Mouse (Mus musculus): ENCODE measurements at regions not wholly inside any gene's neighbourhood (a gene's known extent, or its start where the extent isn't known, plus 50 kb on each side); places are given as distances from the start of the nearest gene placed in this dataset.

- DNase-seq (ENCODE audit: low read depth) = no peak
Measured at GRCm38 (mm10) chr1:76083273-76084036, 537.4 kb downstream of the Slc4a3 start.

GRCm38 (mm10) chr1:76091031-76091430 is 545.0 kb downstream of the Slc4a3 start:
- DNase-seq (ENCODE audit: low read depth) = no peak

- DNase-seq (ENCODE audit: low read depth) = no peak
Measured at GRCm38 (mm10) chr1:76113281-76113680, 567.2 kb downstream of the Slc4a3 start.

GRCm38 (mm10) chr1:76120840-76121239 is 574.8 kb downstream of the Slc4a3 start:
- no peak for DNase-seq (ENCODE audit: low read depth)

- DNase-seq (ENCODE audit: low read depth) = no peak
Measured at GRCm38 (mm10) chr1:76130353-76130752, 584.3 kb downstream of the Slc4a3 start.

- no peak for DNase-seq (ENCODE audit: low read depth)
Measured at GRCm38 (mm10) chr1:76136810-76137209, 590.7 kb downstream of the Slc4a3 start.

GRCm38 (mm10) chr1:76137701-76138100 is 591.6 kb downstream of the Slc4a3 start:
- DNase-seq (ENCODE audit: low read depth) = no peak

GRCm38 (mm10) chr1:76143516-76143915 is 597.5 kb downstream of the Slc4a3 start:
- no peak for DNase-seq (ENCODE audit: low read depth)

GRCm38 (mm10) chr1:76148963-76149362 is 602.9 kb downstream of the Slc4a3 start:
- DNase-seq (ENCODE audit: low read depth) = no peak

- DNase-seq (ENCODE audit: low read depth) = no peak
Measured at GRCm38 (mm10) chr1:76156291-76156690, 610.2 kb downstream of the Slc4a3 start.

GRCm38 (mm10) chr1:76167486-76167885 is 621.4 kb downstream of the Slc4a3 start:
- no peak for DNase-seq (ENCODE audit: low read depth)

GRCm38 (mm10) chr1:76181181-76181580 is 635.1 kb downstream of the Slc4a3 start:
- no peak for DNase-seq (ENCODE audit: low read depth)

GRCm38 (mm10) chr1:76194844-76195243 is 648.8 kb downstream of the Slc4a3 start:
- DNase-seq (ENCODE audit: low read depth) = no peak

GRCm38 (mm10) chr1:76197651-76198050 is 651.6 kb downstream of the Slc4a3 start:
- no peak for DNase-seq (ENCODE audit: low read depth)

- DNase-seq (ENCODE audit: low read depth) = no peak
Measured at GRCm38 (mm10) chr1:76200906-76201305, 654.8 kb downstream of the Slc4a3 start.

GRCm38 (mm10) chr1:76212486-76212885 is 666.4 kb downstream of the Slc4a3 start:
- no peak for DNase-seq (ENCODE audit: low read depth)

GRCm38 (mm10) chr1:76244721-76245120 is 698.7 kb downstream of the Slc4a3 start:
- no peak for DNase-seq (ENCODE audit: low read depth)

GRCm38 (mm10) chr1:76246181-76246796 is 700.2 kb downstream of the Slc4a3 start:
- DNase-seq (ENCODE audit: low read depth) = no peak

- DNase-seq (ENCODE audit: low read depth) = no peak
Measured at GRCm38 (mm10) chr1:76247126-76247525, 701.1 kb downstream of the Slc4a3 start.

GRCm38 (mm10) chr1:76258217-76258616 is 712.2 kb downstream of the Slc4a3 start:
- no peak for DNase-seq (ENCODE audit: low read depth)

GRCm38 (mm10) chr1:76276148-76276547 is 730.1 kb downstream of the Slc4a3 start:
- DNase-seq (ENCODE audit: low read depth) = no peak

GRCm38 (mm10) chr1:76276624-76277023 is 730.6 kb downstream of the Slc4a3 start:
- DNase-seq (ENCODE audit: low read depth) = no peak

GRCm38 (mm10) chr1:76283322-76283721 is 737.3 kb downstream of the Slc4a3 start:
- no peak for DNase-seq (ENCODE audit: low read depth)

All from naive thymus-derived CD4-positive, alpha-beta T cell, adult 2 months (primary cell).